Mouse (Mus musculus) cortical plate, adult 2 months (tissue): ENCODE data around the gene Ssr4.

ENCODE experiments used
- CTCF ChIP-seq: fragments of 200-500 bp; IDR thresholded peaks from 2 replicates; pipeline ENCODE4 v1.5.1; 2011; ENCODE audit warnings: mild to moderate bottlenecking, control low read depth, low read length; ENCODE audit not compliant: insufficient read depth; ENCODE audit errors: extremely low read depth
- POLR2A ChIP-seq: fragments of 200-500 bp; IDR thresholded peaks from 2 replicates; pipeline ENCODE4 v1.6.1; 2011; ENCODE audit warnings: mild to moderate bottlenecking, low read length, control low read depth; ENCODE audit not compliant: insufficient read depth; ENCODE audit errors: extremely low read depth

- no peak for TF ChIP-seq POLR2A
- no peak for TF ChIP-seq CTCF
Observed at GRCm38 (mm10) chrX:73823747-73824146, 36.9 kb downstream of the Ssr4 start.
